ENCODE assay signal across 8 mouse cellular contexts in genomic region chrX:51019884-51020283, GRCm38 (mm10). TPM values are rescaled to one million over a fixed set of nuclear protein-coding genes. Genes with fewer than 3 reads are reported as not detected.
A peak's percentile ranks its signal among the peaks of the same experiment; 100 is the strongest.
DNase-seq lines count a peak whose midpoint lies in the region; ATAC-seq and TF ChIP-seq lines count a peak whose summit lies in the region.

No protein-coding gene starts in this region.

- no peak overlapping the region; the same call in 1 of the 2 replicates for H3K9ac ChIP-seq in intestine, embryonic 16.5 days (ENCODE audit: low read depth, low read length)
- no peak overlapping the region for H3K9ac ChIP-seq in stomach, embryonic 16.5 days (ENCODE audit: low read length)

- no peak overlapping the region for H3K27ac ChIP-seq in bone marrow, adult 2 months (ENCODE audit: control insufficient read depth, insufficient read depth, low read depth, low read length, poor library complexity)
- peak overlapping the region; percentile 88 for H3K27ac ChIP-seq in intestine, embryonic 16.5 days (ENCODE audit: low read length)
- peak overlapping the region; percentile 95 for H3K27ac ChIP-seq in stomach, embryonic 16.5 days (ENCODE audit: low read length)

- TF ChIP-seq POLR2A in bone marrow, adult 2 months (IDR thresholded peaks at IDR 0.05; ENCODE audit: borderline replicate concordance, control insufficient read depth, low read depth, low read length): no peak

- DNase-seq in ovary, postnatal 36 days (ENCODE audit: low spot score): peak; percentile 36
- no peak for DNase-seq in ovary, postnatal 14 days (ENCODE audit: low spot score)
- peak; percentile 47 for DNase-seq in lung, postnatal 14 days
- no peak for DNase-seq in right cerebral cortex, adult 18-20 months

- no peaks in the 10 kb centered on the region for H3K36me3 ChIP-seq in intestine, embryonic 16.5 days (ENCODE audit: control insufficient read depth, insufficient read depth, low read length)
- H3K36me3 ChIP-seq in stomach, embryonic 16.5 days (ENCODE audit: control insufficient read depth, insufficient read depth, low read length): no peaks in the 10 kb centered on the region

- H3K27me3 ChIP-seq in intestine, embryonic 16.5 days (replicated peaks; ENCODE audit: control insufficient read depth, insufficient read depth, low read length): no peaks in the 10 kb centered on the region
- no peaks in the 10 kb centered on the region; the same call in 1 of the 2 replicates for H3K27me3 ChIP-seq in stomach, embryonic 16.5 days (ENCODE audit: control insufficient read depth, insufficient read depth, low read length)

- ATAC-seq in erythroid progenitor cell, adult 5-6 weeks (replicated peaks; ENCODE audit: low FRiP score, poor library complexity, severe bottlenecking): peak; percentile 85
- no peak for ATAC-seq in intestine, embryonic 16.5 days
- ATAC-seq in stomach, embryonic 16.5 days (ENCODE audit: insufficient read depth, low FRiP score): no peak

- 23% methylated on average over 2 of the region's 2 CpGs for WGBS in bone marrow, adult 2 months
- WGBS in intestine, embryonic 16.5 days: 45% methylated on average over 2 of the region's 2 CpGs
- WGBS in stomach, embryonic 16.5 days: 18% methylated on average over 2 of the region's 2 CpGs

- no peaks in the 10 kb centered on the region for H3K9me3 ChIP-seq in intestine, embryonic 16.5 days (ENCODE audit: control insufficient read depth, low read length)
- H3K9me3 ChIP-seq in stomach, embryonic 16.5 days (replicated peaks; ENCODE audit: control insufficient read depth, low read length): no peaks in the 10 kb centered on the region

- H3K4me2 ChIP-seq in intestine, embryonic 16.5 days (ENCODE audit: low read depth, low read length): no peak overlapping the region
- peak overlapping the region; percentile 48 for H3K4me2 ChIP-seq in stomach, embryonic 16.5 days (ENCODE audit: low read depth, low read length)

- H3K4me1 ChIP-seq in bone marrow, adult 2 months (ENCODE audit: control insufficient read depth, insufficient read depth, low read length): no peaks in the 10 kb centered on the region
- H3K4me1 ChIP-seq in intestine, embryonic 16.5 days (ENCODE audit: control insufficient read depth, insufficient read depth, low read length): 0 out of 2 replicates have a peak, but pooled peaks cover 3% of the 10 kb centered on the region
- H3K4me1 ChIP-seq in stomach, embryonic 16.5 days (ENCODE audit: control insufficient read depth, insufficient read depth, low read length): no peaks in the 10 kb centered on the region; the same call in 1 of the 2 replicates

- TF ChIP-seq CTCF in bone marrow, adult 2 months (IDR thresholded peaks at IDR 0.05; ENCODE audit: control insufficient read depth, insufficient read depth, low read length): peak; percentile 73

- no peak overlapping the region for H3K4me3 ChIP-seq in bone marrow, adult 2 months (replicated peaks; ENCODE audit: control insufficient read depth, low read depth, low read length)
- no peak overlapping the region for H3K4me3 ChIP-seq in intestine, embryonic 16.5 days (ENCODE audit: low read length)
- H3K4me3 ChIP-seq in stomach, embryonic 16.5 days (replicated peaks; ENCODE audit: low read length): 0 out of 2 replicates have a peak overlapping the region, but pooled peaks have one; percentile 59

RNA-seq across cellular contexts. Expression of gene Rap2c, which starts 2.1 kb away (rescaled TPM):
- 8.7 and 10.0 TPM in 2 replicates for polyA plus RNA-seq in bone marrow, adult 2 months (2011; ENCODE audit: insufficient read depth, insufficient read length, low replicate concordance, missing spikeins)
- 10.1 and 11.2 TPM in 2 replicates for total RNA-seq in erythroid progenitor cell, adult 5-6 weeks (2015; ENCODE audit: low replicate concordance)
- 4.8 and 11.3 TPM in 2 replicates for total RNA-seq in erythroid progenitor cell, adult 5-6 weeks (2017; ENCODE audit: low replicate concordance)
- polyA plus RNA-seq in intestine, embryonic 16.5 days (2015; fragmentation: Nextera tagmentation; extraction: Ambion mirVana): 15.5 and 17.3 TPM in 2 replicates
- 18.0 TPM in 2 replicates for polyA plus RNA-seq in stomach, embryonic 16.5 days (2015; fragmentation: Nextera tagmentation; extraction: Ambion mirVana)

Comparison
In these comparisons a context has a peak if more than half of its experiments do, and no peak if none do; other contexts are left out.
1. DNase-seq: peak in ovary, postnatal 36 days (single experiment) and lung, postnatal 14 days (single experiment); none in ovary, postnatal 14 days (single experiment) and right cerebral cortex, adult 18-20 months (single experiment).